Mouse (Mus musculus): Measurements from ENCODE around the gene 0610040J01Rik. TPM values are rescaled to one million over a fixed set of nuclear protein-coding genes. Genes with fewer than 3 reads are reported as not detected.

Gene 0610040J01Rik
- polyA plus RNA-seq, 1 experiment from 2014 or later = 5.1 TPM

GRCm38 (mm10) chr5:63935581-63935980 is 123.4 kb downstream of the 0610040J01Rik start:
- no peak overlapping the region for H3K27ac ChIP-seq (ENCODE audit: low read length)
- no peaks in the 10 kb centered on the region for H3K9me3 ChIP-seq (ENCODE audit: control insufficient read depth, low read length)
- H3K27me3 ChIP-seq (replicated peaks; ENCODE audit: control insufficient read depth, insufficient read depth, low read length) = no peaks in the 10 kb centered on the region
- ATAC-seq = no peak
- 93% methylated on average over 6 of the region's 6 CpGs for WGBS
- no peak overlapping the region for H3K4me2 ChIP-seq (ENCODE audit: low read length)
- 0 out of 2 replicates have a peak, but pooled peaks cover 4% of the 10 kb centered on the region for H3K36me3 ChIP-seq (ENCODE audit: control insufficient read depth, insufficient read depth)
- no peak overlapping the region for H3K4me3 ChIP-seq (replicated peaks; ENCODE audit: low read length)
- H3K9ac ChIP-seq (replicated peaks; ENCODE audit: low read depth, low read length) = no peak overlapping the region
- H3K4me1 ChIP-seq (replicated peaks; ENCODE audit: control insufficient read depth, insufficient read depth, low read length) = 0 out of 2 replicates have a peak, but pooled peaks cover 3% of the 10 kb centered on the region

- no peaks in the 10 kb centered on the region for H3K9me3 ChIP-seq (ENCODE audit: control insufficient read depth, low read length)
- 0 out of 2 replicates have a peak, but pooled peaks cover 4% of the 10 kb centered on the region for H3K36me3 ChIP-seq (ENCODE audit: control insufficient read depth, insufficient read depth)
- no peak overlapping the region for H3K4me2 ChIP-seq (ENCODE audit: low read length)
- 0 out of 2 replicates have a peak, but pooled peaks cover 3% of the 10 kb centered on the region for H3K4me1 ChIP-seq (replicated peaks; ENCODE audit: control insufficient read depth, insufficient read depth, low read length)
- no peak overlapping the region for H3K9ac ChIP-seq (replicated peaks; ENCODE audit: low read depth, low read length)
- ATAC-seq = no peak
- no peaks in the 10 kb centered on the region for H3K27me3 ChIP-seq (replicated peaks; ENCODE audit: control insufficient read depth, insufficient read depth, low read length)
- no peak overlapping the region for H3K27ac ChIP-seq (ENCODE audit: low read length)
- H3K4me3 ChIP-seq (replicated peaks; ENCODE audit: low read length) = no peak overlapping the region
- 83% methylated on average over 6 of the region's 6 CpGs for WGBS
These were observed 124.6 kb downstream of the 0610040J01Rik start for GRCm38 (mm10) chr5:63936740-63937139.

- 0 out of 2 replicates have a peak, but pooled peaks cover 4% of the 10 kb centered on the region for H3K36me3 ChIP-seq (ENCODE audit: control insufficient read depth, insufficient read depth)
- H3K9ac ChIP-seq (replicated peaks; ENCODE audit: low read depth, low read length) = no peak overlapping the region
These were observed 126.4 kb downstream of the 0610040J01Rik start for GRCm38 (mm10) chr5:63938575-63938974.

GRCm38 (mm10) chr5:63941891-63942290 is 129.7 kb downstream of the 0610040J01Rik start:
- 88% methylated on average over 5 of the region's 5 CpGs for WGBS
- H3K9me3 ChIP-seq (ENCODE audit: control insufficient read depth, low read length) = no peaks in the 10 kb centered on the region
- H3K9ac ChIP-seq (replicated peaks; ENCODE audit: low read depth, low read length) = no peak overlapping the region
- H3K36me3 ChIP-seq (ENCODE audit: control insufficient read depth, insufficient read depth) = no peaks in the 10 kb centered on the region
- ATAC-seq = no peak
- H3K27ac ChIP-seq (ENCODE audit: low read length) = no peak overlapping the region
- no peaks in the 10 kb centered on the region for H3K27me3 ChIP-seq (replicated peaks; ENCODE audit: control insufficient read depth, insufficient read depth, low read length)
- no peak overlapping the region for H3K4me2 ChIP-seq (ENCODE audit: low read length)
- no peaks in the 10 kb centered on the region for H3K4me1 ChIP-seq (replicated peaks; ENCODE audit: control insufficient read depth, insufficient read depth, low read length)
- H3K4me3 ChIP-seq (replicated peaks; ENCODE audit: low read length) = no peak overlapping the region

More at GRCm38 (mm10) chr5:63938575-63938974, 126.4 kb downstream of the 0610040J01Rik start:
- H3K9me3 ChIP-seq (ENCODE audit: control insufficient read depth, low read length) = no peaks in the 10 kb centered on the region
- 71% methylated on average over 4 of the region's 4 CpGs for WGBS
- no peak overlapping the region for H3K27ac ChIP-seq (ENCODE audit: low read length)
- H3K4me1 ChIP-seq (replicated peaks; ENCODE audit: control insufficient read depth, insufficient read depth, low read length) = no peaks in the 10 kb centered on the region
- no peak overlapping the region for H3K4me2 ChIP-seq (ENCODE audit: low read length)
- ATAC-seq = no peak
- H3K27me3 ChIP-seq (replicated peaks; ENCODE audit: control insufficient read depth, insufficient read depth, low read length) = no peaks in the 10 kb centered on the region
- H3K4me3 ChIP-seq (replicated peaks; ENCODE audit: low read length) = no peak overlapping the region

- Histone ChIP-seq H3K4me1 (replicated peaks; ENCODE audit: control insufficient read depth, insufficient read depth, low read length) (no peaks in the 10 kb centered on the region), H3K27ac (ENCODE audit: low read length) (no peak overlapping the region), H3K4me3 (replicated peaks; ENCODE audit: low read length) (no peak overlapping the region), H3K4me2 (ENCODE audit: low read length) (no peak overlapping the region), H3K27me3 (replicated peaks; ENCODE audit: control insufficient read depth, insufficient read depth, low read length) (no peaks in the 10 kb centered on the region), H3K9me3 (ENCODE audit: control insufficient read depth, low read length) (no peaks in the 10 kb centered on the region), H3K9ac (replicated peaks; ENCODE audit: low read depth, low read length) (no peak overlapping the region), H3K36me3 (ENCODE audit: control insufficient read depth, insufficient read depth) (no peaks in the 10 kb centered on the region)
- 91% methylated on average over 9 of the region's 9 CpGs for WGBS
- no peak for ATAC-seq
These were observed 131.1 kb downstream of the 0610040J01Rik start for GRCm38 (mm10) chr5:63943291-63943690.

- no peaks in the 10 kb centered on the region for H3K9me3 ChIP-seq (ENCODE audit: control insufficient read depth, low read length)
- ATAC-seq = no peak
- no peak overlapping the region for H3K4me2 ChIP-seq (ENCODE audit: low read length)
- no peaks in the 10 kb centered on the region for H3K36me3 ChIP-seq (ENCODE audit: control insufficient read depth, insufficient read depth)
- H3K27me3 ChIP-seq (replicated peaks; ENCODE audit: control insufficient read depth, insufficient read depth, low read length) = no peaks in the 10 kb centered on the region
- WGBS = 71% methylated on average over 8 of the region's 8 CpGs
- H3K27ac ChIP-seq (ENCODE audit: low read length) = no peak overlapping the region
- H3K4me1 ChIP-seq (replicated peaks; ENCODE audit: control insufficient read depth, insufficient read depth, low read length) = 0 out of 2 replicates have a peak, but pooled peaks cover 7% of the 10 kb centered on the region
- H3K9ac ChIP-seq (replicated peaks; ENCODE audit: low read depth, low read length) = no peak overlapping the region
- H3K4me3 ChIP-seq (replicated peaks; ENCODE audit: low read length) = no peak overlapping the region
These were observed 135.4 kb downstream of the 0610040J01Rik start for GRCm38 (mm10) chr5:63947526-63947925.

- Histone ChIP-seq H3K27ac (ENCODE audit: low read length) (no peak overlapping the region), H3K4me2 (ENCODE audit: low read length) (no peak overlapping the region), H3K4me3 (replicated peaks; ENCODE audit: low read length) (no peak overlapping the region), H3K9me3 (ENCODE audit: control insufficient read depth, low read length) (no peaks in the 10 kb centered on the region), H3K36me3 (ENCODE audit: control insufficient read depth, insufficient read depth) (no peaks in the 10 kb centered on the region), H3K4me1 (replicated peaks; ENCODE audit: control insufficient read depth, insufficient read depth, low read length) (0 out of 2 replicates have a peak, but pooled peaks cover 7% of the 10 kb centered on the region), H3K9ac (replicated peaks; ENCODE audit: low read depth, low read length) (no peak overlapping the region), H3K27me3 (replicated peaks; ENCODE audit: control insufficient read depth, insufficient read depth, low read length) (no peaks in the 10 kb centered on the region)
- ATAC-seq = no peak
- WGBS = 43% methylated on average over 3 of the region's 3 CpGs
These were observed 137.0 kb downstream of the 0610040J01Rik start for GRCm38 (mm10) chr5:63949195-63949594.

Other genes starting within 250 kb of the 0610040J01Rik start
- 3.6 and 5.7 TPM in 2 replicates for gene Nwd2, start 163.3 kb upstream of the 0610040J01Rik start, polyA plus RNA-seq (2015; fragmentation: Nextera tagmentation; extraction: Ambion mirVana)
- 13.0 and 15.4 TPM in 2 replicates for gene Rell1, start 156.5 kb downstream of the 0610040J01Rik start, polyA plus RNA-seq (2015; fragmentation: Nextera tagmentation; extraction: Ambion mirVana)